Mouse (Mus musculus) lung, postnatal 36 days (tissue): ENCODE results near the gene Ttc38.
A peak's percentile ranks its signal among the peaks of the same experiment; 100 is the strongest.
"Not testable (repeated sequence)": the region's sequence is repeated elsewhere in the genome, so short reads cannot be mapped to it uniquely, and the experiment has no call there.

Source experiments
- DNase-seq: peaks from one replicate; pipeline ENCODE4 v3.0.0; 2022; ENCODE audit warnings: mixed read lengths

The Ttc38 gene

GRCm38 (mm10) chr15:85826676-85827075, 5.4 kb upstream of the Ttc38 start:
- no peak for DNase-seq

DNA sequence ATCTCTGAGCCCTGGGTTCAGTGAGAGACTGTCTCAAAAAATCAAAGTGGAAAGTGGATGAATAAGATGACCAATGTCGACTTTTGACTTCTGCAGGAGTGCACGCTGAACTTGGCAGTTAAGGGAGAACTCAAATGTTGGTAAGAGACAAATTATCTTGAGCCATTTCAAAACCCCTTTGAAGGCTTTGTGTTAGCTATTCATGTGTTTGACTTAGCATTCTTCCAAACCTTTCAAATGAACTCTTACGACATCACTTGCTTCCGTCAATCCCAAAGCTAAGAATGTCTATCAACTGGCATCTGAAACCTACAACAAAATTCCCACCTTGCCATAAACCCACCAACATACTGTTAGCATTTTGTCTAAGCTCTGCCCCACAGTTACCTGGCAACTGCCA, 4.0 kb upstream of the Ttc38 start:
- DNase-seq: peak; percentile 44

DNA sequence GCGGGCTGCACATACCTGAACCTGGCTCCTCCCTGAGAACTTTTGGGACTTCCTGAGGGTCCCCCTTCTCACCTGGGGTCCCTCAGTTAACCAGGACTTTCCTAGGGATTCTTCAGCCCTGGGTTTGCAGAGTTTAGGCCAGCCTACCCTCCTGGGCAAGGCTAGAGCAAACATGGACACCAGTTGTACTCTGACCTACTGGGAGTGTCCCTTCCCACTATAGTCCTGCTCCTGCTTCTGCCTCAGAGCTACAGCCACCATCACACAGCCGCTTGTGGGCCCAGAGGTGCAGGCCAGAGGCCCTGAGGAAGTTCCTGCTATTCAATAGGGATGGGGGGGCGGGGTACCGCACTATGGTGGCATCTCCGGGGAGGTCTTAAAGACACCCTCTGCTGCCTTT, 2.6 kb upstream of the Ttc38 start:
- no peak for DNase-seq

- no peak for DNase-seq
Observed at GRCm38 (mm10) chr15:85832599-85832998, 493 bp downstream of the Ttc38 start.

DNA sequence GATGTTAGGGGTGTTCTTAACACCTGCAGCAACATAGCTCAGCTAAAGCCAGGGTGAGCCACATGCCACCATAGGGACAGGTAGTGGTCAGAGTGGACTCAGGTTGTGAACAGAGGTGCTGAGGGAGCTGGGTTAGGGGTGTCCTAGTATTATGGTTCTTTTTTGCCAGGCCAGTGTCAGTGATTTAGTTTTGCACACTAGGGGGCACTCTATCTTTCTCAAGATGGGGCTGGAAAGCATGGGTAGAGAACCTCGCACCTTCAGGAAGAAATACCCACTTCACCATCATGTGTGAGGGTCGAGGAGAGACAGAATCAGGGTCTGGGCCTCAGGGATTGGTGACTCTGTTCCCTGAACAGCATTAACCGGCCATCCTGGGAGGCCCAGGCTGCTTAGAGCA, 3.2 kb downstream of the Ttc38 start:
- peak; percentile 28 for DNase-seq

DNA sequence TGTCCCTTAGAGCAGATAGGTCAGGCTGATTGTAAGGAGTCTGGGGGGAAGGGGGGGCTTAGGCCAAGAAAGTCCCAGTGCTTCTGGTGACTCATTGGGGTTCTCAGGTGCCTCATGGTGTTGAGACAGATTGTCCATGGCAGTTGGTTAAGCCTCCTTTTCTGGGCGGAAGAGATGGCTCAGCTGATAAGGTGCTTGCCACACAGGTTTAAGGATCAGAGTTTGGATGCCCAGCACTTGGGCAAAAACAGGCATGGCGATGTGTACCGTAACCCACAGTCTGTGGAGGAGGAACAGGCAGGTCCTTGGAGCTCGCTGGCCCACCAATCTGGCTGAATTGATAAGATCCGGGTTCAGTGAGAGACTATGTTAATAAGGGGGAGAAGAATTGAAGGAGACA, 4.8 kb downstream of the Ttc38 start:
- no peak for DNase-seq

- peak; percentile 30 for DNase-seq
Observed at GRCm38 (mm10) chr15:85840983-85841382, 8.9 kb downstream of the Ttc38 start.

DNA sequence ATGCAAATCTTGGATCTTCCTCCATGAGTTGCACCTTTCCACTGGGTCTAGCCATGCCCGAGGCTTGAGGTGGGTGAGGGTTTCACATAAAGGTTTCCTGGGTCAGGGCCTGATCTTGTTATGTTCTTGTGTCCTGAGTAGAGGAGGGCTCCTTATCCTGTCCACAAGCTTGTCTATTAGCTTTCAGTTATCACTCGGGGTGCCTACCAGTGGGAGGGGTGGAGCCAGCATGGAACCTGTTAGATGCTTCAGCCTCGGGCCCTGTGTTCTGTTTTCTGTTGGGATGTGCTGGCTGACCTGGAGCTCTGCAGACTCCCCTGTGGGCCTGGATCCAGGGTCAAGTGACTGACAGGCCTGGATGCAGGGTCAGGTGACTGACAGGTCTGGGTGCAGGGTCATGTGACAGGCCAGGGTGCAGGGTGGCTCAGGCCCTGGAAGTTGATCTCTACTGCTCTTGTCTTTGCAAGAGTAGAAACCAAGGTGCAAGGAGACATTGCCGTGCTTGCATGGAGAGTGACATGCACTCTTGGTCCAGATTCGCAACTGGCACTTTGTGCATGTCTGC, 9.8 kb downstream of the Ttc38 start:
- DNase-seq: no peak

DNA sequence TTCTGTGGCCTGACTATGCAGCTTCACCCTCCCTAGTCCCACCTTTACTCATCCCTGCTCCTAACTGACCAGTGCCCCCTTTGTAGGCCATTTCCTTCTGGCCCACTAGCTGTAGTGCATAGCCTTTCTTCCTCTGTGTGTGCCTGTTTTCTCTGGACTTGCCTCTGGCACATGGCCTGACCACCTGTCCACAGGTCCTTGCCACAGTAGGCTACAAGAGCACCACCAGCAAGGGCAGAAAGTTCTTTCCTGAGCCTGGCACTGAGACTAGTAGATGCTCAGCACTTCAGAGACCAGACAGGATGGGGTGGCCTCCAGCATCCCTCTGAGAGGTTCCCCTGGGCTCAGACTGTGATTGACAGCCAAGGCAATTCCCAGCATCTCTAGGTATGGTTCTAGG, 13.0 kb downstream of the Ttc38 start:
- DNase-seq: no peak

DNA sequence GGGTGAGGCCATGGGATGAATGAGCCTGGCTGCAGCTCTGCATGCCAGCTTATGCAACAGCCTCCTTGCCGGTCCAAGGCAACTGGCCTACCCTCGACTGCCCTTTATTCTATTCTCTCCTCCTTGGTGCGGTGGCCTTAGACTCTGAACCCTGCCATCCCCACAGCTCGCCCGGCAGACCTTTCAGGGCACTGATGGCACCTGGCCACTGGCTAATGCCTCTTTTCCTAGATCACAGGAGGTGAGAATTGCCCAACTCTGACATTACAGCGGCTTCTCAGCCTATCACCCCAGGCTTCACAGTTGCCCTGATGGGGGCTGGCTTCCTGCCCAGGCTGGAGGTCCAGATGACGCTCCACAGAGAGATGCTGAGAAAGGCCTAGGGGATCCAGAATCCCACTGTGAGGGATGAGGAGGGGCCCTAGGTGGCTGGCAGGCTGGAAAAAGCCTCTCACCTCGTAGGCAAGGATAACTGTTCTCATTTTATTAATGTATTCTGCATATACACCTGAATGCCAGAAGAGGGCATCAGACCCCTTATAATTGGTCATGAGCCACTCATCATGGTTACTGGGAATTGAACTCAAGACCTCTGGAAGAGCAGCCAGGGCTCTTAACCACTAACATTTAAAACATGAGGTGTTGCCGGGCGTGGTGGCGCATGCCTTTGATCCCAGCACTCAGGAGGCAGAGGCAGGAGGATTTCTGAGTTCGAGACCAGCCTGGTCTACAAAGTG, 19.7 kb downstream of the Ttc38 start:
- no peak for DNase-seq

DNA sequence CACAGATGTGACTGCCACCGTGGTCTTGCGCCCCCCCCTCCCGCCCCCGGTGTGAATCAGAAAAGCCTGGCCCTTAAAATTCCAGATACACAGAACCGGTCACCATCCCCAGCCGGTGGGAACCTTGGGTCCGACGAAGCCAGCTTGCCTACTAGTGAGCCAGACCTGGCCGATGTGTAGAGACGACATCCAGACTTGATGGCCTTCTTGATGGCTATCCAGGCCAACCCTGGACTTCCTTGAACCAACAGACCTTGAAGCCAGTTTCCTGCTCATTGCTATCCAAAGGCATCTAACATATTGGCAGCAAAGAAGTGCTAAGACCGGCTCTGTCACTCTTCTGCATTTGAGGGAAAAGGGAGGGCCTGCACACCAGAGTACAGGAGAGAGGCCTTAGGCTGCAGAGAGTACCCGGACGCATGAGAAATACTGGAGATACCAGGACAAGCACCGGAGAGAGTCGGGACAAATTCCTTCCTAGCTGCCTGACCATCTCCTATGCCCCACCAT, 26.9 kb downstream of the Ttc38 start:
- DNase-seq: no peak

GRCm38 (mm10) chr15:85859490-85860031, 27.5 kb downstream of the Ttc38 start, which contains the start of gene Gtse1:
Gtse1 (plus strand) TSS chr15:85859745.
- peak; percentile 99 for DNase-seq

DNA sequence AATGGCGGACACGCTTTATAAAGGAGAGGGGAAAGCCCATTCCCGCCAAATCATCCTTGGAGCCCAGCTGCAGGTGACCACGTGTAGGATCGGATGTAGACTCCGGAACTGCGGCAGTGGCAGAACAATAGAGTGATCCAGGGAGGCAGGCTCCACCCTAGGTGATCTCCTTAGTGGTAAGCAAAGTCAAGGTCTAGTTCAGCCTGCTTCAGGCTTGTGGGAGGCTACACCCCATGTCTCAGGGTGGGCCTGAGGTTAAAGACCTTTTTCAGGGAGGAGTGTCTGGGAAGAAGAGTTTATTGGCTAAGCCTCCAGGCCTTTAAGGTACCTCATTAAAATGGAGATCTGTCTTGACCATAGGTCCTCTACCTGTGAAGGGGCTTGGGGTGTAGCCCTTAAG, 33.8 kb downstream of the Ttc38 start:
- not testable (repeated sequence) for DNase-seq

DNA sequence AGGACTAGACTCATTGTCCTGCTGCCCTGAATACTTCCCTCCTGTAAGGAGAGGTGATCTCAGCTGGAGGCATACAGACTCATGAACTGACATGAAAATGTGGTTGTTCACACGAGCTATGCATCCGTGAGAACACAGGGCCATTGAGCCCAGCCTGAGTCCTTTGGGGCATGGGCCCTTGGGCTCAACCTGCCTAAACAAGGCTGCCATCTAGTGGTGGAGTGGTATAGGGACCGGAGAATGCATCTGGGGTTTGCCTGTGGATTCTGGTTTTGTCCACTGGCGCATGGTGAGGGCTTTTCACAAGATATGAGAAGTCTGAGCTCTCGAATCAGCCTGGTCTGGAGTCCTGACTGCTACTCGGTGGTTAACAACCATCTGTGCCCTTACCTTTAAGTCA, 35.6 kb downstream of the Ttc38 start:
- peak; percentile 83 for DNase-seq

DNA sequence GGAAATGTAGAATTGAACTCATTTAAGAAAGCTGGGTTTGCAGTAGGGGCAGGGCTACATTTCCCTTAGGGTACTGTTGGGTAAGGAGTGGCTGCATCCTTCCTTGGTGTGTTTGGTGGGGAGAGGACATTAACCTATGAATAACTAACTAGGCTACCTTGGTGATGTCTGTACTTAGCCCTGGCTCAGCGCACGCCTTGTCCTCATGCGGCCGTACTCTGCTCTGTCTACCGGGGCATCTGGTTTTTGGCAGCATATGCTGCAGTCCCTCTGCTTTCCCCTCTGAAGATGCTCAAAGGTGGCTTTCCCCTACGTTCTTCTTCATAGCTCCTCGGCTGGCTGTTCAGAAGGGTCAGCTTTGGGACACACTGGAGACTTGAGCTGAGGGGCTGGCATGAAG, 45.2 kb downstream of the Ttc38 start:
- no peak for DNase-seq

DNA sequence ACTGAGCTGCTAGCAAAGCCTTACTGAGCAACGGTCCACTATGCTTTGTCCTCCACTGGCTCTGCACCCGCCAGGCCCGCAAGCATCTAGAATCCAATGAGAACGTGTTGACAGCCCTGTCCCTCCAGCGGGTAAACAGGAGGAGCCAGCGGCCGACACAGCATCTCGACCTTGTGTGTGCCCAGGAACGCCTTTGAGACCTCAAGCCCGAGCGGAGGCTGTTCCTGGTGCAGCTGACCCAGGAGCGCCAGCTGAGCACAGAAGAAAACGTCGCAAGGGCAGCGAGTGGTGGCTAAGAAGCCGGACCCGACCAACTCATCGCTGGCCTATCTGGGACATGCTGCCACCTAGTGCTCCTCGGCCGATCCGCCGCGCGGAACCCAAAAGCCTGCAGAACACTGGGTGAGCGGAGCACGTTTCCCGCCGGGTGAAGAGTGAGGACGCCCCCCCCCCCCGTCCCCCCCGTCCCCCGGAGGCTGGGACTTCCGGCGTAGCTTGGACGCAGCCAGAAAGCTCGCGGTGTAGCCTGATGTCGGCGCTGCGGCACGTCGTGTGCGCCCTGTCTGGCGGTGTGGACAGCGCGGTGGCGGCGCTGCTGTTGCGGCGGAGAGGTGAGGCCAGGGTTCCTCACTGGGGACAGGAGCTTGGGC, 46.9 kb downstream of the Ttc38 start, which contains the start of gene Trmu:
Trmu (plus strand) TSS at position 465 of the 650 bp plus-strand sequence.
- DNase-seq: peak; percentile 93

DNA sequence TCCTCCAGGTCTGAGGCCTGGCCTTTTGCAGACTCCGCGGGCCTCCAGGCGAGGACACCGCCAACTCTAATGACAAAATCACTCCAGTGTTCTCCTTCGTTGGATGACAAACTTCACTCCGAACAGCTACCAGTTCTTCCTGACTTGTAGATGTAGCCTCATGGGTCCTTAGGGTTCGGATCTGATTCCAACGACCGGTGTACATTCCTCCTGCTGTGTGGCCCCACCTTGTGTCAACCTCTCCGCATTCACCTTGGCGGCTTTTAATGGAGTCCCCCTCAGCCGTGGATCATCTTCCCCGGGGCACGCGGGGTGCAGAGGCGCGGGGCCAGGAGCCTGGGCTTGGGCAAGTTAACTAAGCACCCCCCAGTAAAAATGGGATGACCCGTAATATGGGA, 47.4 kb downstream of the Ttc38 start:
- DNase-seq: no peak

- DNase-seq: no peak
Observed at GRCm38 (mm10) chr15:85885606-85886005, 53.5 kb downstream of the Ttc38 start.

DNA sequence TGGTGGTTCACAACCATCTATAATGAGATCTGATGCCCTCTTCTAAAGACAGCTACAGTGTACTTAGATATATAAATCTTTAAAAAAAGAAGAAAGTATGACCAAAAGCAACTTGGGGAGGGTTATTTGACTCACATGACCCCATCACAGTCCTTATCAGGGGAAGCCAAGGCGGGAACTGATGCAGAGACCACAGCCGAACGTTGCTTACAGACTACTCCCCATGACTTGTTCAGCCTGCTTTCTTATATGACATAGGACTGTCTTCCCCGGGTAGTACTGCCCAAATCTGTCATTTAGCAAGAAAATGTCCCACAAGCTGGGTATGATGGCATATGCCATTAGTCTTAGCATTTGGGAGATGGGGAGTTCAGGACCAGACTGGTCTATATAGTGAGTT, 57.1 kb downstream of the Ttc38 start:
- DNase-seq: no peak

DNA sequence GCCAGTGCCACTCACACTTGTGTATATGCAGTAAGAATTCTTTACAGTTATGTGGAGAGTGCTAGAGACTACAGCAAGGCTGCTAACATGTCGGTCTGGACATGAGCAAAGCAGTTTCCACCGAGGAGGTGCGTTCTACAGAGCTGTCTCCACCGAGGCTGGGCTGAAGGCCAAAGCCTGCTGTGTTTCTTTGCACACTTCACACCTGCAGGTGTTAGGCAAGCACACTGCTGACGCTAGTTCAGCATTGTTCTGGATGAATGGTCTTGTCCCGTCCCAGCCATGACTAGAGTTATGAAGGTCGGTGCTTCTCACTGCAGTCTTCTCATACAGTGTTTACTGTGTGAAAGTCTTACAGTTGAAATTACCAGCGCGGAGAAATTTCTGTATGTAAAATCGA, 59.9 kb downstream of the Ttc38 start:
- DNase-seq: peak; percentile 9

DNA sequence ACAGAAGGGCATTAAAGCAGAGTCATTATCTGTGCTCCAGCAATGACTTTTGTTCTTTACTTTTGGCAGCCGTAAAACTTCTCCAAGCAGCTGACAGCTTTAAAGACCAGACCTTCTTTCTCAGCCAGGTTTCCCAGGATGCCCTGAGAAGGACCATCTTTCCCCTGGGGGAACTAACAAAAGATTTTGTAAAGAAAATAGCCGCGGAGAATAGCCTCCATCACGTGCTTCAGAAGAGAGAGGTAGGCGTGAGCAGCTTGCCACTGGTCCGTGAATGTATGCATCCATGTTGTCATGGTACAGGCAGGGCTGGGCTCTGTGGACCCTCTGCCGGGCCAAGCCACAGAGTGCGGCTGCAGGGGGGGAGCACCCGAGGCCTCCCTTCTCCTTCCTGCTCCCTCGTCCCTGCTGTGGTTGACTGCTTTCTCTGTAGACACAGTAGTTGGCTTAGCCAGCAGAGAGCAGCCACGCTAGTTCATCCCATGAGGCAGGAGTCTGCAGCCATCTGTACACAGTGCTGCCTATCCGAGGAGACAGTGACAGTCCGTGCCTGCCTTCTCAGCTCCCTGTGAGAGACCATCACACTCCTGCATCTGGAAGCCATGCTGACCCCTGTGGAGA, 60.5 kb downstream of the Ttc38 start:
- no peak for DNase-seq

- no peak for DNase-seq
Observed at GRCm38 (mm10) chr15:85893871-85894270, 61.8 kb downstream of the Ttc38 start.

DNA sequence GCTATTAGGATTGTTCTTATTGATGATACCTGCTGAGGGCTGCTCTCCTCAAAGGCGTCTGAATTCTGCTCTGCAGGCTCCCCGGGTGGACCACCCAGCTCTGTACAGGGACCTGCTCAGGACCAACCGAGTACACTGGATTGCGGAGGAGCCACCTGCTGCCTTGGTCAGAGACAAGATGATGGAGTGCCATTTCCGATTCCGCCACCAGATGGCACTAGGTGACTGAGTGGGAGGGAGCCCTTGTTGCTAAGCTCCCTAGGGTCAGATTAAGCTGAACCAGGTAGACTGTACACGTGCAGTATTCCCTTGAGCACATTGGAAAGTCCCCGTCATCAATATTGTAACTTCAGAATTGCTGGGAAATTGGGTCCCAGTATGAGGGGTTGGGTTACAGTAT, 64.2 kb downstream of the Ttc38 start:
- peak; percentile 84 for DNase-seq
